Mouse (Mus musculus) CD4-positive, CD25-positive, alpha-beta regulatory T cell, adult 2 months (primary cell): ENCODE results near the gene Axin1.
A peak's percentile ranks its signal among the peaks of the same experiment; 100 is the strongest.
"Not testable (repeated sequence)": the region's sequence is repeated elsewhere in the genome, so short reads cannot be mapped to it uniquely, and the experiment has no call there.

Experiments
- DNase-seq: peaks from one replicate; pipeline ENCODE4 v3.0.0-alpha.2; 2012; ENCODE audit warnings: low read depth, low spot score

Axin1 gene

DNA sequence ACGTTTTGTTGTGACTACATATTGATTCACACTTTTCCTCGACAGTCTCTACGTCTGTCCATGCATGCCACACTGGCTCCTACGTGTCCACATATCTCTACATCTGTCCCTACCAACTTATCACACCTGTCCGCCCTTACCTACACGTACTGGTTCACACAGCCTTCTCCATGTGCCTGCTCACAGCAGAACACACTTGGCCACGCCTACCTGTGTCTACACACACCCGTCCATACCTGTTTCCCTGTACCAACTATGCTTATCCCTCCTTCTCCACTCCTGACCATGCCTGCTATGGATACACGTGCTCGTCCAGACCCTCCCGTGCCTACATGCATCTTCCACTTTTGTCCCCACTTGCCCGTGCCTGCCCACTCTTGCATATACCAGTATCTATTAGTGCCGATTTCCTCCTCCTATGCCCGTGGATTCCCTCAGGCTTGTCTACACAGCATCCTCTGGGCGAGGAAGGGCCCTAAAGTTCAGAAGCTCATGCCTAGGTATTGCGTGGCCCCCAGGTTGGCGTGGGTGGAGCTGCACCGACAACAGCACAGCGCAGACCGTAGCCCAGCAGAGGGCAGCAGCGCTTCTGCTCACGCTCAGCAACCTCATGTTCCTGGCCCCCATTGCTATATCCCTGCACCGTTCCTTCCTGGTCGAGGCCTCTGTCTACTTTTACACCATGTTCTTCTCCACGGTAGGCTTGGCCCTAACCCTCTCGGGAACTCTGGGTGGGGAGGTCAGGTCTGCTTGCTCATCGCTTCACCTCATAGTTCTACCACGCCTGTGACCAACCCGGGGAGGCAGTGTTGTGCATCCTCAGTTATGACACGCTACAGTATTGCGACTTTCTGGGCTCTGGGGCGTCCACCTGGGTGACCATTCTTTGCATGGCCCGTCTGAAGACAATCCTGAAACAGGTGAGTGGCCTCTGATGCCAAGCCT is 18.4 kb upstream of the Axin1 start:
- peak; percentile 93 for DNase-seq

DNA sequence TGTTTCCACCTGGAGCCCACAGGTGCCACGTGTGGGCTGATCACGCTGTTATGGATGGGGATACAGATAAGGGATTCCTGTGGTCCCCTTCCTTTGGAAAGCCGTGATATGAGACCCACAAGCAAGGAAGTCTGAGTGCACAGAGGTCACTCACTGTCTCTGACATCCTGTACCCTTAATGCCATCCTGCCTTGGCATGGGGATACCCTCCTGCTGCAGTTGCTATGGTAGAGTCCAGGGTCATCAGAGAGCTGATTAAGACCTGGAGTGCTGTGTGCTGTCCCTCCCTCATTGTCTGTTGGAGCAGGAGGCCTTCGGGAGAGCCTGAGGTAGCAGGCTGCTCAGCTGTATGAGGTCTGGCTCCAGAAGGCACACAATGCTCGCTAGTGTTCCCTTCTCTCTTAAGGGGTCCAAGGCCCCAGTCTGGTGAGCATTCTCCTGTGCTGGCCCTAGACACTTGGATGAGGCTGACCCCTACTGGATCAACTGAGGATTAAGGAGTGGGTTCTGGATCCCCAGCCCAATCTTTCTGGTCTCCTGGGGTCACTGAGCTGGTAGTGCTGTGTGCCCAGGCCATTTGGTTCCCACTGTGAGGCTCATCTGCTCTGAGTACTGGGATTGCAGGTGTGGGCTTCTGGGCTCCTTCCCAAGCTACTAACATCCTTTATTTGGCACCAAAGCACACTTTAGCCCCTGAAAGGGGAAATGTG is 15.9 kb upstream of the Axin1 start:
- no peak for DNase-seq

DNA sequence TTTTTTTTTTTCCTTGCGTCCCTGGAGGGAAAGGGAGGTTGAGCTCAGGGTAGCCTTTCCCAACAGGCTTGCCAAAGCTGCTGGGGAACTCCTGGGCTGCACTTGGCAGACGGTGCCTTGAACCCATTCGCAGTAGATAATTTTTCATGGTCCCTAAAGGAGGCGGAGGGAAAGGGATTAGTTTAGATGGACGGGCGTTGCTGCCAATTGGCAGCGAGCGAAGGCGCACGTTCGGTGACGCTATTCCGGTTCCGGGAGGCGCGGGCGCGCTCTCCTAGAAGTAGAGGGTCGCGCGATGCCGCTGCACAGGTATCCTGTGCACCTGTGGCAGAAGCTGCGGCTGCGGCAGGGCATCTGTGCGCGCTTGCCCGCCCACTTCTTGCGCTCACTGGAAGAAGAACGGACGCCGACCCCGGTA is 15.2 kb upstream of the Axin1 start, which contains the start of gene Mrpl28:
TSS of gene Mrpl28 (plus strand) at position 234 of the 418 bp plus-strand sequence.
- DNase-seq: peak; percentile 94

DNA sequence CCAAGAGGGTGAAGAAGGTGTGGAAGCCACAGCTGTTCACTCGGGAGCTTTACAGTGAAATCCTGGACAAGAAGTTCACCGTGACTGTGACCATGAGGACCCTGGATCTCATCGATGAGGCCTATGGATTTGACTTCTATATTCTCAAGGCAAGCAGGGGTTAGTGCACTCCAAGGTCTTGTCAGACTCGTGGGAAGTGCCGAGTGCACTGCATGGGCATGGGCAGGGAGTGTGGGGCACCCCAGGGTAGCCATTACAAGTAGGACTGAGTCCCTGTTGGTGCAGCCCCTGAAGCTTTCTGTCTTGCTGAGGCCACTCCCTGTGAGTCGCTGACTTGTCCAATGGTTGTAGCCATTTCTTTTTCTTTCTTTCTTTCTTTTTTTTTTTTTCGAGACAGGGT is 13.9 kb upstream of the Axin1 start:
- DNase-seq: no peak

DNA sequence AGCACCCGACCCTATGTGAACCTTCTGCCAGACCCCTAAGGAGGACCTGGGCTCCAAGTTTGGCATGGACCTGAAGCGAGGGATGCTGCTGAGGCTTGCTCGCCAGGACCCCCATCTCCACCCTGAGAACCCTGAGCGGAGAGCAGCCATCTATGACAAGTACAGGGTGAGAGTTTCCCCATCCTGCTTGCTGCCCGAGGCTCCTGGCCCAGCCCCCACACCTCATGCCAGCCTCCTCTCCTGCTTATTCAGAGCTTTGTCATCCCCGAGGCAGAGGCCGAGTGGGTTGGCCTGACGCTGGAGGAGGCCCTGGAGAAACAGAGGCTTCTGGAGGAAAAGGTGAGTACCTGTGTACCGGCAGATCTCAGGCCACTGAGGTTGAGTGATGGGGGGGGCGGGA is 13.3 kb upstream of the Axin1 start:
- DNase-seq: no peak

DNA sequence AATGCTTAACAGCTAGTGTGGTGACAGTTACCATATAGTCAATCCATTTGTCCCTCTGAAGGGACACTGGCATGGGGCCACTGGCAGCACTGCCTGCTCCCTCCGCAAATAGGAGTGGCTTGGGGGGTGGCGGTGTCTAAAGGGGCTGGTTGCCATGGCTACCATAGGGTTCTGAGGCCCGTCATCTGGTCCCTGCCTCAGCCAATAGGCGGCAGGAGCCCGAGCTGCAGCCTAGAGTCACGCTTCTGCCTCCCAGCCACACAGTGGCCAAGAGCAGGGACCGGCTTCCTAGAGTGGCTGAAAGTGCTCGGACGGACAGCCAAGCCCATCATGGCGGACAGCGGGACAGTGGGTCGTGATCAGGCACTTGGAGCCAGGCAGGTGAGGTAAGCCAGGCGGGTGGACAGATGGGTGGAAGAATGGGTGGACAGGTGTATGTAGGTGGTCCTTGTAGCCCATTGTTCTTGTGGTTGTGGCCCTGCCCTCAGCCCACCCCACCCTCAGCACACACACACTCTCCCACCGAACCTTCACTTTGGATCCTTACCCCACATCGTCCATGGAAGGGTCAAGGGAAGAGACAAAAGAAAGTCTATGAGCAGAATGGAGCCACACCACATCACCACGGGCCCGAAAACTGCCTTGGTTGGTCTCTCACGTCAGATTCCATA is 7.3 kb upstream of the Axin1 start:
- DNase-seq: no peak

DNA sequence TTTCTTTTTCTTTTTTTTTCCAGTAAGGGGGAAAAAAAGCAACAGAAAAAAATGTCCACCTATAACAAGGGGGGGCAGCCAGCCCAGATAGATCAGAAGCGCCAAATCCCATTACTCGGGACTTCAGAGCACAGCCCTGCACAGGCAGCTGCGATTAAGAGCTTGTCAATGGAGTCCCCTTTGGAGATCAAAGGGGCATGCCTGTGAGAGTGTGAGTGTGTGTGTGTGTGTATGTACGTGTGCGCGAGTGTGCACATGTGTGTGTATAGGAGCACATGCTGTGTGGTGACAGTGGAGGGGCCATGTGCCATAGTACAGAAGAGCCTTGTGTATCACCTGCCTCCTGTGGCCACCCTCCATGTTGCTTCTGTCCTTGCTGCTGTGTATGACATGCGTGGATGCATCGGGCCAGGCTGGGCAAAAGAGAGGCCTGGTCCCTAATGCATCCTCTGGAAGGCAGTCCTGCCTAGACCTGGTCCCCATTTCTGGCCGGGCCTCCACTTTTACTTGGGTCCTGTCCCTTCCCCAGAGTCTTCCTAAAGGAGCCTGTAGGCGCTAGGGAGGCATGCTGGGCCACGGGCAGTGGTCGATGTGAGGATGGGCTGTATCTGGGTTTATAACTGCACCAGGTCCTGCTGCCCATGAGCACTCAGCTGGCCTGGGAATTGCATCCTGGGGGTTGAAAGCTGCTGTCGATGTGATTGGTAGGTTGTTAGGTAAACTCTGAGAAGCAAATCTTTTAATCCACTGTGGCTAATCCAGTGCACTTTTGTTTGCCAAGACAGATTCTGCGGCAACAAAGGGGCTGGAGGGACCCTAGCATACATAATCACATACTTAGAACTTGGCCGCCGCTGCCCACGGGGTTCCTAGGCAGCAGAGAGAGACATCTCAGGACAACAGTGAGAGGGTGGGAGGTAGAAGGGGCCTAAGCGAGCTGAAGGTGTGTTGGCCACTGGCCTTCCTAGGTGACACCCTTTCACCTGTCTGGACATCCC is 6.3 kb upstream of the Axin1 start:
- DNase-seq: no peak

DNA sequence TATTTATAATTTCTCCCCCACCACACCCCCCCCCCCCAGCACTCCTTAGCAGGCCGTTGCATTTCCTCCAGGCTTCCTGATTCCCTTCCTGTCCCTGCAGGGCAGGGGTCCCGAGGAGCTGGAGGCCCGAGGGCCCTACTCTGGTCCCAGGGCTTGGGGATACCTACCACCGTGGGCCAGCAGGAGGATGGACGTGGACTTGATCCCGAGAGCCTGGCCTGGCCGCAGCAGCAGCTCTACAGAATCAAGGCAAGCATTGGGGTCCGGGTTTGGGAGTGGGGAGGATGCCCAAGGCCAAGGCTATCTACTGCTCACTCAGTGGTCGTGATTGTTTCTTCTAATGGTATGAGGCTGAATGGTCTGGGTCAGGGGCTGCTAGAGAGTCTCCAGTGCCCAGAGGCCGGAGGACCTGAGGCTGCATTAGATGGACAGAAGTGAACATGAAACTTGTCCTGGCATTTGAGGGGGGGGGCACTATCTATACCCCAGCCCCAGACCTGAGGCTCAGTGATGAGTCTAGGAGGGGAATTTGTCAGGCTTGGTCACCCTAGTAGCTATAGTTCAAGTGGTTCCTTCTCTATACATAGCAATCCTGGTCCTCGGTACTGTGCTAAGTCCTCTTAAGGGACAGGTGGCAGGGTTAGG is 1.3 kb upstream of the Axin1 start:
- no peak for DNase-seq

DNA sequence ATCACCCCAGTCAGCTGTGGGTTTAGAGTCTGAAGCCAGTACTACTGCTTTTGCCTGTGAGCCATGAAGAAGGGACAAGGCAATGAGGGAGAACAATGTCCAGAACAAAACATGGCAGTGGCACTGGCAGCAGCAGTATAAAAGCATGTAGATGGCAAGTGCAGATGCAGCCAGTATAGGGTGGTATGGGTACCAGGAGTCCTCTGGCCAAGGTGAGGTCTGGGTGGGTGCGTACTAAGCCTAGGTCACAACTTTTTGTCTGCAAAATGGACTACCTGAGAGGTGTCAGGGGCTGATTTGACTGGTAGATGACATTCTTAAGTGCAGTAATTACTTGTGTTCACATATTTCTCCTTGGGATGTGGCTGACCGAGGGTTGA is 747 bp upstream of the Axin1 start:
- DNase-seq: no peak

DNA sequence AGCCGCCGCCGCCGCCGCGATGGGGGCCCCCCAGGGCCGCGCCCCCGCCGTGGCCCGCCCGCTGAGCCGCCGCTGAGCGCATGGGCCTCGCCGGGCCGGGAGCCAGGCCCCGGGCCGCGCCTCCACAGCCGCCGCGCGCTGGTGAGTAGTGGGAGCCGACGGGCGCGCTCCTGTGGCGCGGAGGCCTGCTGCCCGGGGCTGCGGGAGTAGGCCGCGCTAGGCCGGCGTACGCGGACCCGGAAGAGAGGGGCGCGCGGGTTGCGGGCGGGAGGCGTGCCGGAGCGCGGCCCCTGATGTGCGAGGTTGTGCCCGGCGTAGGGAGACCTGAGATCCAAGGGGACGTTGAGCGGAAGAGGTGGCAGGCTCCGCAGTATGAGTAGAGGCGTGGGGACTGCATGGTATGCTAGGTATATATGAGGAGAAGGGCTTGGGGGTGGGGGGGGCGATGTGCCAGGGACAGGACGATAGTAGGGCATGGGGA is 453 bp downstream of the Axin1 start:
- DNase-seq: peak; percentile 73

DNA sequence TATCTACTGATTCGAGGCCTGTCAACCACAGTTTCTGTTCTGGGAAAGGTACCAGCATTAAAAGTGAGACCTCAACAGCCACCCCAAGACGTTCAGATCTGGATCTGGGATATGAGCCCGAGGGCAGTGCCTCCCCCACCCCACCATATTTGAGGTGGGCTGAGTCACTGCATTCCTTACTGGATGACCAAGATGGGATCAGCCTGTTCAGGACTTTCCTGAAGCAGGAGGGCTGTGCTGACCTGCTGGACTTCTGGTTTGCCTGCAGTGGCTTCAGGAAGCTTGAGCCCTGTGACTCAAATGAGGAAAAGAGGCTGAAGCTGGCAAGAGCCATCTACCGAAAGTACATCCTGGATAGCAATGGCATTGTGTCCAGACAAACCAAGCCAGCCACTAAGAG is 4.3 kb downstream of the Axin1 start:
- no peak for DNase-seq

DNA sequence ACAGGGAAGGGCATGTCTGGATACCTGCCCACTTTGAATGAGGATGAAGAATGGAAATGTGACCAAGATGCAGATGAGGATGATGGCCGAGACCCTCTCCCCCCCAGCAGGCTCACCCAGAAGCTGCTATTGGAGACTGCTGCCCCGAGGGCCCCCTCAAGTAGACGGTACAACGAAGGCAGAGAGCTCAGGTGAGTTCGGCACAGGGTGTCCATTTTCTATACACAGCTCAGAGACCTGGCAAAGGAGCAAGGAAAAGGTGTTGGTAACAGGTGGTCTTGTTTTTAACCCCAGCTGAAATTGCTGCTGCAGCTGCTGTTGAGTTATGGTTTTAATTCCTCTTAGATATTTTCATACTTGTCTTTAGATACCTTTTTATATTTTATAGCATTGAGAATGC is 4.9 kb downstream of the Axin1 start:
- no peak for DNase-seq

DNA sequence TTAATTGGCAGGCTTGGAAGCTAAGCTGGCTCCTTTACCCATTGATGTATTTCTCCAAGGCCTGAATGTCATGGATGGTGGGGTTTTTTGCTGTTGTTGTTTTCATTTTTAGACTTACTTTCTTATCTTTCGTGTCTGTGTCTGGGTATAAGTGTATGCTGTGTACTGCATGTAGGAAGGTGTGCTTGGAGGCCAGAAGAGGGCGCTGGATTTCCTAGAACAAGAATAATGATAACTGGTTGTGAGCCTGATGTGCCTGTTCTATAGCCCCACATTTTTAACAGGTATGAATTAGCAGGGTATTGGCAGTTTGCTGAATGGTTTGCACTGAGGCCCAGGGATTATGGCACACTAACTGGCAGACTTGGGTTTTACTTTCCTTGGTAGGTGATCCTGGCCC is 10.6 kb downstream of the Axin1 start:
- DNase-seq: no peak

DNA sequence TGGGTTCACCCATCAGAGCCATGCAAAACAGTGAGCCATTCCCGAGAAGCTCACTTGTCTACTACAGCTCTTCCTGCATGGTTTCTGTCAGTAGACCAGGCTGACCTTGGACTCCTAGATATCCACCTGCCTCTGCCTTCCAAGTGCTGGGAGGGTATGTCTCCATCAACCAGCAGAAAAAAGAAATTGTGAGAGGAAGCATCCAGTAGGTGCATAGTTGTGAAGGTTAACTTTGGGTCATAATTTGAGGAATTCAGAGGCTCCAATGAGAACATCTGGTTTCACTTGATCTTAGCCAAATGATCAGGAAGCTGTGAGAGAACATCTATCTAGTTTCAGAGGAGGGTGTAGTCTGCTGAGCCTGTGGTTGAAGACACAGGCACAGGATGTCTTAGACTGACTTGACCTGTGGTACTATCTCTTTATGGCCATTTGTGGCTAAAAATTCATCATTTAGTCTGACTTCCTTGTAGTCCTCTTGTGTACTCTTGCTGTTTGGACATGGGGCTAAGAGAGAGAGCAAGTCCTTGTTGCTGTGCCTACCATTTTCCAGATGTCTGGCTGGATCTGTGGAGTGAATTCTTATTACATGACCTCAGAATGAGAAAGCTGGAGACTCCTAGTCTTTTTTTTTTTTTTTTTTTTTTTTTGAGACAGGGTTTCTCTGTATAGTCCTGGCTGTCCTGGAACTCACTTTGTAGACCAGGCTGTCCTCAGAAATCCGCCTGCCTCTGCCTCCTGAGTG is 13.6 kb downstream of the Axin1 start:
- no peak for DNase-seq

DNA sequence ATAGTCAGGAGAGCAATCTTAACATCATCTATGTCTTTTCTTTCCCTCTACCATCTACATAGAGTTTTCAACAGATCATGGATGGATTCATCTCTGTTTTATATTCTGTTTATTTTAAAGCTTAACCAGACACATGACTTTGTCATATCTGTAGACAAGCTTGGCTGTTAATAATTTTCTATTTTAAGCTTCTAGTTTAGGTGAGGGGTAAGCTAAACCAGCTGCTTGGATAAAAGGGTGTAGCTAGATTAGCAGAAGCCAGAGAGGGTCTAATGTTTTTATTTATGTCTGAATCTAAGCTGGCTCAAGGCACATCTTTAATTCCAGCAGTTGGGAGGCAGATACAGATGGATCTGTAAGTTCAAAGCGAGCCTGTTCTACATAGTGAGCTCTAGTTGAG is 24.2 kb downstream of the Axin1 start:
- no peak for DNase-seq

DNA sequence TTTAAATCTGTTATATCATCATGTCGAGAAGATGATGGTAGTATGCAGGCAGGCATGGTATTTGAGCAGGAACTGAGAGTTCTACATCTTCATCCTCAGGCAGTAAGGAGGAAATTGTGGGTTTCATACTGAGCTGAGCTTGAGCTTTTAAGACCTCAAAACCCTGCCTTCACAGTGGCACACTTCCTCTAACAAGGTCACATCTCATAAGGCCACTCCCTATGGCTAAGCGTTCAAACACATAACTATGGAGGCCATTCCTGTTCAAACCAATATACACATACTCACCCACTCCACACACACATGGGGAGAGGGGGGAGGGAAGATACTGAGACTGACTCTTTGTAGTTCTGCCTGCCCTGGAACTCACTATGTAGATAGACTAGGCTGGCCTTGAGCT is 29.6 kb downstream of the Axin1 start:
- DNase-seq: peak; percentile 75

DNA sequence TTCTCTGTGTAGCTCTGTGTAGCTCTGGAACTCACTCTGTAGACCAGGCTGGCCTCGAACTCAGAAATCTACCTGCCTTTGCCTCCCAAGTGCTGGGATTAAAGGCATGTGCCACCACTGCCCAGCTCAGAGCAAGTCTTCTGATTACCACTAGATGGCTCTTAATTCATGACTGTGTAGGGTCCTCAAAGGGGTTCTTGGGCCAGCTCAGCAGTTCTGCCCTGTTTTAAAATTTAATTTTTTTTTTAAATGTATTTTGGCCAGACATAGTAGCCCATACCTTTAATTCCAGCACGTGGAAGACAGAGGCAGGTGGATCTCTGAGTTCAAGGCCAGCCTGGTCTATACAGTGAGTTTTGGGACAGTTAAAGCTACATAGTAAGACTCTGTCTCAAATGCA is 36.8 kb downstream of the Axin1 start:
- not testable (repeated sequence) for DNase-seq

DNA sequence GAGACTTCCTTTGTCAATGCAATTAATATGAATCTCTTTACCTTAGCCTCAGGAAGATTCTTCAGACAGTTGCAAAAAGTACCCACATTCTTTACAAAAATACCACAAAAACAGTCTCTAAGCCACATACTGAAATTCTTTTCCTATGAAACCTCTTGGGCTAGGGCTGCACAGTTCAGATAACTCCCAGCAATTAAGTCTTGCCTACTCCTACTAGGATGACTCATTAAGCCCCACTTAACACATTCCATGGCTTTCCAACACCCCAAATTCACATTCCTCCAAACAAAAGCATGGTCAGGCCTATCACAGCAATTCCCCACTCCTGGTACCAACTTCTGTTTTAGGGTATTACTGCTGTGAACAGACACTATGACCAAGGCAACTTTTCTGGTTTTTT is 40.1 kb downstream of the Axin1 start:
- no peak for DNase-seq

DNA sequence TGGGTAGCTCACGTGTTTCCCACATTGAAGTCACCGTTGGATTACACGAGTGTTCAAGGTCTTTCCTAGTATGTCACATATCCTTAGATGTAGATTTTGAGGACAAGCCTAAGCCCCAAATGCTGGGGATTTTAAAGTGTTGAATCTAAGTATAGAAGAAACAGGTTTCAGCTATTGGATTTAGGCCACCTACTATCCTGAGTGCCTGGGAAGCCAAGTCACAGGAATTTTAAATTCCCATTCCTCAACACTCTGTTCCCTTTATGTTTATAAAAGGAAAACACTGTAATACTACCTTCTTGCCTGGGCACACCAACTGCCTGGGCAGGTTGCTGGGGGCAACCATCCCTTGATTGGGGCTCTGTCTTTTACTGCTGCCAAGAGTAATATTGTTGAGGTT is 42.7 kb downstream of the Axin1 start:
- DNase-seq: no peak

DNA sequence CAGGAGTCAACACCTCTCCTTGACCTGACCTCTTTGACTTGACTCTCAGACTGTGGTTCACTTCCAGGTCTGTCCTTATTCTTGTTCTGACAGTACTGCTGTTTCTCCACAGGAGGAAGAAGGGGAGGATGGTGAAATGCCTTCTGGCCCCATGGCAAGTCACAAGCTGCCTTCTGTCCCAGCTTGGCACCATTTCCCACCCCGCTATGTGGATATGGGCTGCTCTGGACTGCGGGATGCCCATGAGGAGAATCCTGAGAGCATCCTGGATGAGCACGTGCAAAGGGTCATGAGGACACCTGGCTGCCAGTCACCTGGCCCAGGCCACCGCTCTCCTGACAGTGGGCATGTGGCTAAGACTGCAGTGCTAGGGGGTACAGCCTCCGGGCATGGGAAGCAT is 49.1 kb downstream of the Axin1 start:
- no peak for DNase-seq
